Mouse (Mus musculus): ENCODE results near the gene Ubtd1.

DNA sequence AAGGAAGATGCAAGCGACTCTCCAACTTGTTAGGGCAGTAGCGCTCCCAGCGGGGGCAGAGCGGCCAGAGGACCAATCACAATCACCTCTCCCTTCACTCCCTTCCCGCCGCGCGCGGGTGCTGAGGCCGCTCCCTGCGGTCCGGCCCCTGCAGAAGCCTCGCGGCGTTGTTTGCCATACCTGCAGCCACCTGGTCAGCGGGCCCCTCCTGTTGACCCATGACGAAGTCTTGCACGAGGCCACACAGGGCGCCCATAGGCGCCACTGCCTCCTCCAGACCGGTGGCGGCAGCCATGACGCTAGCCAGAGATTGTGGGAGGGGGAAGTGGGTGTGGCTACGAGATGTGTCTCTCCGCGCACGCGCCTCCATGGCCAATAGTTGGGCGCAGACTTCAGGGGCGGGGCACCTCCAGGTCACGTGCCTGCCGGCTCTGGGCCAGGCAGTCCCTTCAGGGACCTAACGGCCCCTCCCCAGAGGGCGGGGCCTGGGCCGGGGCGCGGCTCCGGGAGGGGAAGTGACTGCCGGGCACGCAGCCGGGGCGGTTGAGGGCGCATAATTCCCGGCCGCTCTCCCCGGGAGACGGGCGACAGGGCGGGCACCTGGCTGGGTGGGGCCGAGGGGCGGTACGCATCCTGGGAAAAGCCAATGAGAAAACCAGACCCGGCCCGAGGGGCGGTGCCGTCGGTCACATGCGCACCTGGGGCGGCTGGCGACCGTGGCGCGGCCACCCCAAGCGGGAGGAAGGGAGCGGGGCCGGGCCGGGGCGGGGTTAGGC, 556 bp upstream of the Ubtd1 start, which contains the start of gene Mms19:
- TF ChIP-seq CTCF (IDR thresholded peaks at IDR 0.05) (peak; percentile 51), EP300 (IDR thresholded peaks at IDR 0.05) (no peak)
